Mouse (Mus musculus) splenic B cell, adult 2 months (primary cell): ENCODE results near the gene Myh3.

ENCODE experiments used
- DNase-seq: peaks from one replicate; pipeline ENCODE4 v3.0.0-alpha.2; 2011; ENCODE audit warnings: low read depth, low spot score
- H3K27me3 ChIP-seq: 2 replicates; pipeline ENCODE4 v1.6.1; 2012; ENCODE audit warnings: mild to moderate bottlenecking, low read length, moderate library complexity, mixed read lengths; ENCODE audit not compliant: control insufficient read depth, poor library complexity, insufficient read depth, severe bottlenecking
- H3K36me3 ChIP-seq: 2 replicates; pipeline ENCODE4 v1.6.1; 2012; ENCODE audit warnings: mild to moderate bottlenecking, low read length, moderate library complexity, mixed read lengths; ENCODE audit not compliant: control insufficient read depth, poor library complexity, insufficient read depth, severe bottlenecking

The Myh3 gene

GRCm38 (mm10) chr11:67151159-67151558 lies 73.1 kb downstream of the Myh3 start:
- H3K27me3 ChIP-seq, result no peaks in the 10 kb centered on the region
- DNase-seq, result no peak
- H3K36me3 ChIP-seq, result no peaks in the 10 kb centered on the region
